Mouse (Mus musculus) stomach, postnatal 0 days (tissue): ENCODE results near the gene Lrp6.

Experiments used
- CTCF ChIP-seq: IDR thresholded peaks from 2 replicates; pipeline ENCODE4 v1.5.1; 2016; ENCODE audit warnings: antibody characterized with exemption, low read depth, mild to moderate bottlenecking, moderate library complexity
- EP300 ChIP-seq: optimal IDR thresholded peaks from 2 replicates; pipeline ENCODE3; 2016; ENCODE audit warnings: antibody characterized with exemption

- no peak for TF ChIP-seq EP300
- TF ChIP-seq CTCF, result no peak
Measured at GRCm38 (mm10) chr6:134431583-134431982, 135.2 kb downstream of the Lrp6 start.
